Mouse (Mus musculus) limb, embryonic 13.5 days (tissue): ENCODE measurements at regions not wholly inside any gene's neighbourhood (a gene's known extent, or its start where the extent isn't known, plus 50 kb on each side); places are given as distances from the start of the nearest gene placed in this dataset.

ENCODE experiments used
- ATAC-seq: fragments of 200-750 bp; cut with Nextera tagmentation; 2 replicates; pipeline ENCODE4 v1.8.0; 2017; ENCODE audit warnings: low read depth, moderate number of reproducible peaks, moderate TSS enrichment; ENCODE audit not compliant: low FRiP score
- H3K27ac ChIP-seq: fragments of 300-500 bp; sonication (generic); 2 replicates; pipeline ENCODE4 v1.5.1; 2015; ENCODE audit warnings: inconsistent platforms, mild to moderate bottlenecking, moderate library complexity
- H3K27me3 ChIP-seq: fragments of 300-500 bp; sonication (generic); 2 replicates; pipeline ENCODE4 v1.6.1; 2015; ENCODE audit warnings: mild to moderate bottlenecking, inconsistent platforms
- H3K36me3 ChIP-seq: fragments of 300-500 bp; sonication (generic); 2 replicates; pipeline ENCODE4 v1.6.1; 2015; ENCODE audit warnings: inconsistent platforms, mild to moderate bottlenecking, moderate library complexity
- H3K4me1 ChIP-seq: fragments of 300-500 bp; sonication (generic); 2 replicates; pipeline ENCODE4 v1.6.1; 2015; ENCODE audit warnings: inconsistent platforms
- H3K4me2 ChIP-seq: fragments of 300-500 bp; sonication (generic); replicated peaks from 2 replicates; pipeline ENCODE4 v1.6.1; 2015; ENCODE audit warnings: inconsistent platforms, mild to moderate bottlenecking, moderate library complexity
- H3K4me3 ChIP-seq: fragments of 300-500 bp; sonication (generic); 2 replicates; pipeline ENCODE4 v1.5.1; 2015; ENCODE audit warnings: moderate library complexity, mild to moderate bottlenecking, inconsistent platforms
- H3K9ac ChIP-seq: fragments of 300-500 bp; sonication (generic); 2 replicates; pipeline ENCODE4 v1.6.1; 2015; ENCODE audit warnings: mild to moderate bottlenecking, inconsistent platforms
- H3K9me3 ChIP-seq: fragments of 300-500 bp; sonication (generic); 2 replicates; pipeline ENCODE4 v1.6.1; 2016; ENCODE audit warnings: inconsistent platforms
- WGBS: fragments of 180-500 bp; shearing (Covaris S2); methylation state at CpG from one replicate; pipeline ENCODE4 v1.1.7; 2015; 5-methylcytosine and 5-hydroxymethylcytosine counted together

DNA sequence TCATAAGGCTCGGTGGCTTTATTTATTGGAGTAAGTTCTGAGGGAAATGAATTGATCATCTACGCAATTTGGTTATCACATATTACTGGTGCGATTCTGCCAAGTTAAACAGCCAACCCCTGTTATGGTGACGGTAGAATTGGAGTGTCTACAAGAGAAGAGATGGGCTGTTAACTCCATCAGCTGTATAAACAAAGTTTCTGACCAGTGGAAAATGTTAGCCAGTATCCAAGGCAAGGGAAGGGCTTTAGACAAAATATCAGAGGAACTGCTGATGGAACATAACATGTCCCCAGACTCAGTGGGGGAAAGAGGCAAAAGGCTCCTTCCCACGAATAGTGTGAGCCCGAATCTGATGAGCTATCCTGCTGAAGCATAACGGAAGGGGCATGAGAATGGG, 560.9 kb downstream of the Ebf1 start:
- Histone ChIP-seq H3K27me3 (no peaks in the 10 kb centered on the region), H3K36me3 (no peaks in the 10 kb centered on the region), H3K4me1 (peaks cover 23% of the 10 kb centered on the region), H3K4me2 (no peak overlapping the region), H3K9ac (no peak overlapping the region), H3K27ac (no peak overlapping the region), H3K9me3 (no peaks in the 10 kb centered on the region), H3K4me3 (no peak overlapping the region)
- 77% methylated on average over 7 of the region's 7 CpGs for WGBS
- ATAC-seq: no peak

DNA sequence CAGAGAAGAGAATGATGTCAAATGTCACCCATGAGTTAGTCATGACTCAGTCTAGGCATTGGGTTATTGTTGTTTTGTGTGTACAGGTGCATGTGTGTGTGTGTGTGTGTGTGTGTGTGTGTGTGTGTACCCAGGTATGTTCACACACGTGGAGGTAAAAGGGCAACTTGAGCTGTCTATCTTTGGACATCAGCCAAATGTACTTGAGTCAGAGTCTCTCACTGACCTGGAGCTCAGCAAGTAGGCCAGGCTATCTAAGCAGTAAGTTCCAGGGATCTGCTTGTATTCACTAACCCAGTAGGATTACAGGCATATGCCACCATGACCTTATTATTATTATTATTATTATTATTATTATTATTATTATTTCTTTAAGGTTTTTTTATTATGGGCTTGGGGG, 561.9 kb downstream of the Ebf1 start:
- Histone ChIP-seq H3K27ac (no peak overlapping the region), H3K4me2 (no peak overlapping the region), H3K9ac (no peak overlapping the region), H3K4me1 (peaks cover 17% of the 10 kb centered on the region), H3K27me3 (no peaks in the 10 kb centered on the region), H3K4me3 (no peak overlapping the region), H3K36me3 (no peaks in the 10 kb centered on the region), H3K9me3 (no peaks in the 10 kb centered on the region)
- WGBS: 78% methylated on average over 1 of the region's 1 CpGs
- ATAC-seq: no peak

DNA sequence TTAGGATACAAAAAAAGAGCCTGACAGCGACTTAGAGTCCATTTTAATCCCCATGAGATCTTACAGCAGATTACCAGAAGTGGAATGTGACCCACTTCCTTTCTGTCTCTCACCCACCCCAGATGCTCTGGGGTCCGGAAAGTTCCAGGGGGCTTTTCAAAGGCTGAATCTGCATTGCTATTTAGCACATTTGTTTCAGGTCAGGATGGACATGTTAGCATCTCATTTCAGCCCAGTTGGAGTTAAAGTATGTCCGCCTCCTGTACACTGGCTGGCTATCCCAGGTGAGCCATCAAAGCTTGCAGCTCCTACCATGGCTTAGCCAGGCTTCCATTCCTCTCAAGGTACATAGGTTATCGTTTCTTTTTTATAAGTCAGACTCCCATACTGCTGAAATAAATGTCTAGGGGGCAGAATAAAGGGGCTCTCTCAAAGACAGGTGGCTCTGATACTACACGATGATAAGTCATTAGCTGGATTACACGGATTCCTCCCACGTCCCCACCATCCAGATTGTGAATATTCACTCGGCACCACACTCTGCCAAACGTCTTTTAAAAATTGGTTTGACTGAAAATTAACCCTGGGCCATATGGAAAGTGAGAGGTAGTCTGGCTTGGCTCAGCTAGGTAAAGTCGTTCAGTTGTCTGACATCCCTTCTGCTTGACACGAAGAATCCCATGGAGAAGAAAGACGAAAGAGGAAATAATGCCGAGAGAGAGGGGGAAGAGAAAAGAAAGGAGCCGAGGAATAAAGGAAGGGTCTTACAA, 573.7 kb downstream of the Ebf1 start:
- no peak overlapping the region for H3K9ac ChIP-seq
- H3K4me1 ChIP-seq: peaks cover 5% of the 10 kb centered on the region; the same call in 1 of the 2 replicates
- no peaks in the 10 kb centered on the region for H3K9me3 ChIP-seq
- H3K4me2 ChIP-seq: no peak overlapping the region
- no peak overlapping the region for H3K4me3 ChIP-seq
- H3K27ac ChIP-seq: no peak overlapping the region
- no peaks in the 10 kb centered on the region for H3K36me3 ChIP-seq
- no peaks in the 10 kb centered on the region for H3K27me3 ChIP-seq
- WGBS: 59% methylated on average over 14 of the region's 14 CpGs
- ATAC-seq: no peak

DNA sequence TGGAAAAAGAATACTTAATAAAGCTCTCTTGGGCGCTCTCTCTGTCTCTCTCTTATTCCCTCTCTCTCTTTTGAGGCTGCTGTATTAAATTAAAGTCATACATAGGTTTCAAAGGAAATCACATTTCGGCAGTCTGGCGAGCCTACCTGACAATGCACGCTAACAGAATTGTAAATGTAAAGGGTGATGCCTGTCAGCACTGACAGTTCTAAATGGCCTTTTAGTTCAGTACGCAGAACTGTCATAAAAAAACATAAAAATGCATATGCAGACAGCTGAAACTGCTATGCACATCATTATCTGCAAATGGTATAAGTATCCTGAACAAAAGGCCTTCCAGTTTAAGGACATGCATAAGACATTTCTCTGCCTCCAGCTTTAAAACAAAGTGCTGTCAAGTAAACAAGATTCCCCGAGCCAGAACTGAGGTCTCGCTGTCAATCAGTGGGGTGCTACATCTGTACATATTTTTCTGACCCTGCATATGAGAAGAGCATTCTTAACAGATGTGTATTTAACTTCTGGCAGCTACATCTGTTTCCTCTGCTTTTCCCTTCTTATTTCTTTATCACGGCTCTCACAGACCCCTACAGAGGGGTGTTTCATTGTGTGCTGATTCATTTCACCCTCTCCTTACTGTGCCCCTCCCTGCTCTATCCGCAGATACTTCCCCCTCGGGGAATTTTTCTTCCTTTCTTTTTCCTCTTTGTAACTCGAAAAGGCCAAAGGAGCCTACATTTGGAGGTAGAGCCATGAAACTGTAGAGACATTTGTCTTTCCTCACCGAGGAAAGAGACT, 574.5 kb downstream of the Ebf1 start:
- Histone ChIP-seq H3K27ac (peak overlapping the region; percentile 2; the same call in 1 of the 2 replicates), H3K4me3 (no peak overlapping the region), H3K4me2 (no peak overlapping the region), H3K36me3 (no peaks in the 10 kb centered on the region), H3K27me3 (no peaks in the 10 kb centered on the region), H3K9ac (no peak overlapping the region), H3K4me1 (peaks cover 5% of the 10 kb centered on the region; the same call in 1 of the 2 replicates), H3K9me3 (no peaks in the 10 kb centered on the region)
- WGBS: 55% methylated on average over 12 of the region's 12 CpGs
- ATAC-seq: no peak

DNA sequence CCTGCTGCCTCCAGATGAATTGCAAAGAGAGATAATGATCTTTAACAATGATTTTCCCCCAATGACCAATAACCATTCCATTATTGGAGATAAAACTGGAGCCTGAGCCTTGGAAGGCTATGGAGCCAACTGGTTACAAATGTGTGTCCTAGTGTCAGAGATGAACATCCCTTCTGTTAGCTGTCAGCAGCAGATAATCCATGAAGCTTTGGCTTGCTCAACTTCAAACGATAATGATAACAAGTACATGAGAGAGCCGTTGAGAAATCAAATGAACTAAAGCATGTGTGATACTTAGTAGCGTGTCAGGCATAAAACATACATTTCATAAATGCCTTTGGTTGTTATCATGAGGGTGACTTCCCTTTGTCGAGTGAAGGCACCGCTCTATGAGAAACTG, 576.2 kb downstream of the Ebf1 start:
- H3K4me2 ChIP-seq: no peak overlapping the region
- H3K27me3 ChIP-seq: no peaks in the 10 kb centered on the region
- H3K9me3 ChIP-seq: no peaks in the 10 kb centered on the region
- WGBS: 90% methylated on average over 5 of the region's 5 CpGs
- H3K36me3 ChIP-seq: no peaks in the 10 kb centered on the region
- no peak overlapping the region for H3K9ac ChIP-seq
- peaks cover 5% of the 10 kb centered on the region; the same call in 1 of the 2 replicates for H3K4me1 ChIP-seq
- ATAC-seq: no peak
- H3K4me3 ChIP-seq: no peak overlapping the region
- no peak overlapping the region for H3K27ac ChIP-seq

DNA sequence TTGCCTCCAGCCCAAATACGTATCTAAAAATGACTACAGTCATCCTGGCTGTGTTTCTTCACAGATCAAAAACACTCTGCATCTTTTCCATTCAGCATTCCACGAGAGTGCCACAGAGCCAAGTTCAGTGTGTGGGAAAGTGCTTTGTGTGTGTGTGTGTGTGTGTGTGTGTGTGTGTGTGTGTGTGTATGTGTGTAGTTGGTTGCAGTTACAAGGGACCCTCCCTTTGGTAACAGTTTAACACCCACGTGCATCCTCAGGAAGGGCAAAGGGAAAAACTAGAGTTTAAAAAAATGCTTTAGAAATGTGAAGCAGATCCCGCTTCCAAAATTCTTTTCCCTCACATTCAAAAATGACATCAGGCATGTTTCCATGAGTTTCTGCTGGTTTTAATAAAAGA, 582.4 kb downstream of the Ebf1 start:
- Histone ChIP-seq H3K4me3 (no peak overlapping the region), H3K27me3 (no peaks in the 10 kb centered on the region), H3K4me2 (no peak overlapping the region), H3K4me1 (no peaks in the 10 kb centered on the region), H3K9me3 (no peaks in the 10 kb centered on the region), H3K27ac (no peak overlapping the region), H3K9ac (no peak overlapping the region), H3K36me3 (no peaks in the 10 kb centered on the region)
- WGBS: 57% methylated on average over 4 of the region's 4 CpGs
- ATAC-seq: no peak

DNA sequence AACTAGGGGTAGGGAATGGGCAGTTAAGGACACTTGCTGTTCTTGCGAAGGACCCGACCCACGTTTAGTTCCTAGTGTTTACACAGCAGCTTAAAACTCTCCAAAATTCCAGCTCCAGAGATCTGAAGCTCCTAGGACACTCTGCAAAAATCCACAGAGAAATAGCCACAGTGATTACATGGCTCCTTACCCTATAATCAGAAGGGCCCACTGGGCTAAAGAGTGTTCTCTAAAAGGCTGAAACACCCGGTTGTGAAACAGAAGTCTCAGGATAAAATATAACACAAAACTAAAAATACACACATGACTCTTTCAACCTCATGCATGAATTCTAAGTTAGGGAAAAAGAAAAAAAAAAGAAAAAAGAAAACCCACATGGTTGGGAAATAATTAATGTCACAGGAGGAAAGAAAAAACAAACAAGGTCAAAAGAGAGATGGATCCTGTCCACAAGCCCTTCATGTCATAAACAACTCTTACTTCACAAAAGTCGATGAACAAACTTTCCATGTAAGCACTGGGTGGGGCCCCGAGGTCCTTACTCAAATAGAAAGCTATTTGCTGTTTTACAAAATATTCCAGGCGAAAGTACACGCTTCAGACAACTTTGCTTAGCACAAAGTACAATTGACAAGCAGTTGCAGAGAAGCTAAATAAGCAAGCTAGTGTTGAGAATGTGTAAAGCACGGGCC, 583.7 kb downstream of the Ebf1 start:
- Histone ChIP-seq H3K9ac (no peak overlapping the region), H3K4me1 (no peaks in the 10 kb centered on the region), H3K27ac (no peak overlapping the region)

DNA sequence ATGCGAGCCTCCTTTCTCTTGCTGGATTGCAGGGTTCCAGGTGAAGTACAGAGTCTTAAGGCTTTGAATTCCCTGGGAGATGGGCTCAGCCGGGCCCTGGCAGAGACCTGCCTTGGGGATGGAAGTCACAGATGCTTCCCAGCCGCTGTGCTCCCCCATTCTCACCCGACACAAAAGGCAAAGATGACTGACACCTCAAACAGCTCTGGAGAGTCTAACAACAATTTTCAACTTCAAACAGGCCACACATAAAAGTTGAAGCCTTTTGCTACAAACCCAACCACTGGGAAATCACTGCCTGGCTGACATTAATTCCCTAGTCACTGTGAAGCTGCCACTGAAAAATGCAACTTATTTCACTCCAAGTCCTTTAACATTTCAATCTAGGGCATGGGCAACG, 586.3 kb downstream of the Ebf1 start:
- Histone ChIP-seq H3K9me3 (no peaks in the 10 kb centered on the region), H3K9ac (no peak overlapping the region), H3K27me3 (no peaks in the 10 kb centered on the region), H3K4me1 (peaks cover 7% of the 10 kb centered on the region; the same call in 1 of the 2 replicates), H3K36me3 (no peaks in the 10 kb centered on the region), H3K27ac (no peak overlapping the region), H3K4me3 (no peak overlapping the region), H3K4me2 (no peak overlapping the region)
- WGBS: 70% methylated on average over 5 of the region's 5 CpGs
- no peak for ATAC-seq

More for the DNA sequence above, 583.7 kb downstream of the Ebf1 start:
- 81% methylated on average over 9 of the region's 9 CpGs for WGBS
- Histone ChIP-seq H3K4me2 (no peak overlapping the region), H3K9me3 (no peaks in the 10 kb centered on the region), H3K27me3 (no peaks in the 10 kb centered on the region), H3K4me3 (no peak overlapping the region), H3K36me3 (no peaks in the 10 kb centered on the region)
- ATAC-seq: no peak

DNA sequence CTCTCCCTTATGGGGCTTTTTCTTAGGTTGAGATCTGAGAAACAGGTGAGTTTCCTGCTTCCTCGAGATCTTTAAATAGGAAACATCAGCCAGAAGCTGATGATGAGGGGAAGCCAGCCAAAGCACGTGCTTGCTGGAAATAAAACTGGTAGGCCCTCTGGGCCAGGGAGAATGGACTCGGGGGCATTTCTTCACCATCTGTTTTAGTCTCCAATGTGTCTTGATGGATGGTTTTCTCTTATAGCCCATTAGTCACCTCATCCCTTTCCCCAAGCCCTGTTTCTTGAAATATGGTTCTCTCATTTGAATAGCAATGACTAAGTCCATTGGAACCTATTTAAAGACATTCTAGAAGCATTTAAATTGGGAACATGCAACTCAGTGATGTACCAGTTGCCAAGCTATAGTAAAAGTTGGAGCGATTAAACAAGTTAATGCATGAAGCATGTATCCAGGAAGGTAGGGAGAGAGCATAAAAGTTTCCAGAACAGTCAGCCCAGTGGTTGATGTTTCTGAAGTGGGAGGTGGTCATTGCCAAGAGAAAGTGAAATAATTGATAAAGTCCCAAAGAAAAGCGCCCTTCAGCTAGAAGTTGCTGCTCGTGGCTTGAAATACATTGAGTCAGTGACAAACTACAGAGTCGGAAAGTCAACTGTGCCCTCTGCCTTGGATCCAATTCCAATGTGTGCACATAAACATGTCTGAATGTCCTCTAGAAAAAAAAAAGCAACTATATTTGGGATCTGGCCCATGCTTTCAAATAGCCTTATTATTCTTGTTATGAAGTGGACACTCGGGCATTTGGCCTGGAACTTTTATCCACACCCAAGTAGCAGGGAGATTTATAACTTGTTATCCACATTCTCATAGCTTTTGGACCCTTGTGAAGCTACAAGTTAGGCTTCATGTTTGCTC, 589.8 kb downstream of the Ebf1 start:
- ATAC-seq: peak; percentile 85
- Histone ChIP-seq H3K27me3 (no peaks in the 10 kb centered on the region), H3K27ac (no peak overlapping the region), H3K4me2 (no peak overlapping the region), H3K4me3 (no peak overlapping the region), H3K9ac (no peak overlapping the region), H3K36me3 (no peaks in the 10 kb centered on the region), H3K9me3 (no peaks in the 10 kb centered on the region), H3K4me1 (peaks cover 10% of the 10 kb centered on the region; the same call in 1 of the 2 replicates)
- WGBS: 61% methylated on average over 8 of the region's 8 CpGs

DNA sequence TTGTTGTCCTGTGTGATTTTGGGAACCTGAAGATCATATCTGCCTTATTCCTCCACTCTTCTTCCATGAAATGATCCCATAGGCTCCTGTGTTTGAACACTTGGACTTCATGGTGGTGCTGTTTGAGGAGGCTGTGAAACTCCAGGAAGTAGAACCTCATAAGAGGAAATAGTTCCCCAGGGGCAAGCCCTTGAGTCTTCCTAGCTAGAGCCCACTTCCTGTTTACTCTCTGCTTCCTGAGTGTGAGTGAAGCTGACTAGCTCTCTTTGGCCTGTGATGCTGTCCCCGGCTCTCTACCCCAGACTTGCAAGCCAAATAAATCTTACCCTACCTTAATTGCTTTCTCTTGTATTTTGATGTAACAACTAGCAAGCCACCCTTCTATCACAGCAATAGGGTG, 597.0 kb downstream of the Ebf1 start:
- Histone ChIP-seq H3K27ac (no peak overlapping the region), H3K4me3 (no peak overlapping the region), H3K4me1 (peaks cover 21% of the 10 kb centered on the region), H3K9me3 (no peaks in the 10 kb centered on the region), H3K4me2 (no peak overlapping the region), H3K27me3 (no peaks in the 10 kb centered on the region), H3K9ac (no peak overlapping the region), H3K36me3 (no peaks in the 10 kb centered on the region)
- 46% methylated on average over 1 of the region's 1 CpGs for WGBS
- no peak for ATAC-seq

DNA sequence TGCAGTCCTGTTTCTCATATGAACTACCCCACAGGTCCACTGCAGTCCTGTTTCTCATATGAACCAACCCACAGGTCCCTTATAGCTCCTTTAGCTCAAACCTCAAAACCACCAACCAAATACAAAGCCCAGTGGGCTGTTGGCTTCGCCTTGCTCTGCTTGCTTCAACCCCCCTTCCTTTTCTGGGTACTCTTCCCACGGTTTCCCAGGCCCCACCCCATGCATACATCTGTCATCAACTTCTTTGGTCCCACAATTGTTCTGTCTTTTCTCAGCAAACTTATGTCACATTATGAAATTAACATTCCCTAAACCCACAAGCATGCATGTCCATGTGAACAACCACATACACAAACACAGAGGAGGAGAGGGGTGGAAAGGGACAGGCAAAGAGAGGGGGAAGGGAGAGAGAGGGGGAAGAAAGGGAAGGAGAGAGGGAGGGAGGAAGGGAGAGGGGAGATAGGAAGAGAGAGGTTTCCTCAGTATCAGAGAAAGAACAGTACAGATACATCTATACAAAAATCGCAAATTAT, 599.9 kb downstream of the Ebf1 start:
- no peak overlapping the region for H3K4me3 ChIP-seq
- H3K27me3 ChIP-seq: no peaks in the 10 kb centered on the region
- no peak overlapping the region for H3K27ac ChIP-seq
- no peak overlapping the region for H3K4me2 ChIP-seq
- 74% methylated on average over 3 of the region's 3 CpGs for WGBS
- no peaks in the 10 kb centered on the region for H3K9me3 ChIP-seq
- no peaks in the 10 kb centered on the region for H3K36me3 ChIP-seq
- H3K9ac ChIP-seq: no peak overlapping the region
- ATAC-seq: no peak
- H3K4me1 ChIP-seq: peaks cover 24% of the 10 kb centered on the region
